Mouse (Mus musculus) liver, adult 2 months (tissue): Measurements from ENCODE around the gene Gm13057.
"Not testable (repeated sequence)": the region's sequence is repeated elsewhere in the genome, so short reads cannot be mapped to it uniquely, and the experiment has no call there.

ENCODE experiments used
- CTCF ChIP-seq: fragments of 200-500 bp; IDR thresholded peaks from 2 replicates; pipeline ENCODE4 v1.5.1; 2011; ENCODE audit warnings: low read depth, low read length, control low read depth
- POLR2A ChIP-seq: fragments of 200-500 bp; IDR thresholded peaks from 2 replicates; pipeline ENCODE4 v1.6.1; 2011; ENCODE audit warnings: low read length, control low read depth; ENCODE audit not compliant: insufficient read depth; ENCODE audit errors: extremely low read depth

- not testable (repeated sequence) for TF ChIP-seq POLR2A, CTCF
Measured at GRCm38 (mm10) chr4:143551400-143551799, at the start of gene Gm13057, which contains the start of gene BC080695.
